Comparison of ENCODE assay signal across 27 mouse cellular contexts in the genomic region with DNA sequence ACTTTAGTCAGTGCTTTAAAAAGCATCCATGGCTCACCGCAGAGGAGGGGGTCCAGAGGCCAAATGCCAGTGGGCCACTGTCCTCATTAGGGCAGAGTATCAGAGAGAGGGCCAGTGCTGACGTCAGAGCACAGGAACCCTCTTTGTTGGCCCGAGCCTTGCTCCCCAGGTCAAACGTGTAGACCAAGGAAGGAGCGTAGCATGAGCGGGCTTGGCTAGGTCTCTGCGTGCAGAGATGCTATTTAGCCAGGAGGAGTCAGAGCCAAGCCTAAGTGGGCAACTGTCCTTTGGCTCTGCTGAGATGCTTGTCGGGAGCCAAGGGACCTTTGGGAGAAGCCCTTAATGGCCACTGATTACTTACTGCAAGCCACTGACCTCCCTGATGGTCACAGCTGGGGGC. TPM values are rescaled to one million over a fixed set of nuclear protein-coding genes. Genes with fewer than 3 reads are reported as not detected.
A peak's percentile ranks its signal among the peaks of the same experiment; 100 is the strongest.
DNase-seq lines count a peak whose midpoint lies in the region; ATAC-seq lines count a peak whose summit lies in the region.
"Had no signal": no experiment of that assay in that cellular context is flagged by ENCODE, and none has a peak within 500 bp of the region (broad histone marks: within the 10 kb centered on the region; RNA-seq: fewer than 3 reads in every experiment).

No protein-coding gene starts in this region.

- intact Hi-C loops in heart, postnatal 10 days (cut with DNase I) = no loop called here

- no peak overlapping the region for H3K4me3 ChIP-seq in heart, embryonic 10.5 days
- H3K4me3 ChIP-seq in limb, embryonic 13.5 days = no peak overlapping the region
- no peak overlapping the region for H3K4me3 ChIP-seq in limb, embryonic 10.5 days
- H3K4me3 ChIP-seq: embryonic facial prominence, embryonic 15.5 days; erythroblast, embryonic 14.5 days; forebrain, embryonic 10.5 days; heart, embryonic 13.5 days; hindbrain, embryonic 12.5 days had no signal

- WGBS in heart, embryonic 10.5 days = 69% methylated on average over 8 of the region's 8 CpGs
- WGBS in limb, embryonic 13.5 days = 65% methylated on average over 8 of the region's 8 CpGs
- 68% methylated on average over 8 of the region's 8 CpGs for WGBS in limb, embryonic 10.5 days

- peaks cover 39% of the 10 kb centered on the region for H3K4me1 ChIP-seq in heart, embryonic 10.5 days
- H3K4me1 ChIP-seq in limb, embryonic 13.5 days = peaks cover 12% of the 10 kb centered on the region; the same call in 1 of the 2 replicates
- H3K4me1 ChIP-seq in limb, embryonic 10.5 days = peaks cover 20% of the 10 kb centered on the region

- no peak overlapping the region for H3K9ac ChIP-seq in limb, embryonic 13.5 days
- H3K9ac ChIP-seq: embryonic facial prominence, embryonic 15.5 days; heart, embryonic 13.5 days; hindbrain, embryonic 12.5 days had no signal

- no peaks in the 10 kb centered on the region for H3K9me3 ChIP-seq in heart, embryonic 10.5 days
- H3K9me3 ChIP-seq in limb, embryonic 13.5 days = no peaks in the 10 kb centered on the region
- H3K9me3 ChIP-seq in limb, embryonic 10.5 days (replicated peaks) = no peaks in the 10 kb centered on the region
- H3K9me3 ChIP-seq: embryonic facial prominence, embryonic 15.5 days; forebrain, embryonic 10.5 days; heart, embryonic 13.5 days; hindbrain, embryonic 12.5 days had no signal

- no peaks in the 10 kb centered on the region for H3K36me3 ChIP-seq in heart, embryonic 10.5 days
- H3K36me3 ChIP-seq in limb, embryonic 13.5 days = no peaks in the 10 kb centered on the region
- H3K36me3 ChIP-seq in limb, embryonic 10.5 days = no peaks in the 10 kb centered on the region
- H3K36me3 ChIP-seq: embryonic facial prominence, embryonic 15.5 days; forebrain, embryonic 10.5 days; heart, embryonic 13.5 days; hindbrain, embryonic 12.5 days had no signal

- H3K4me2 ChIP-seq in limb, embryonic 13.5 days (replicated peaks) = 0 out of 2 replicates have a peak overlapping the region, but pooled peaks have one; percentile 1
- H3K4me2 ChIP-seq: embryonic facial prominence, embryonic 15.5 days; heart, embryonic 13.5 days; hindbrain, embryonic 12.5 days had no signal

- DNase-seq in cerebellum, postnatal 25 days = peak; percentile 19 to 21
- no peak for DNase-seq in cerebellum, adult 9-10 months
- no peak for DNase-seq in heart, embryonic 10.5 days (ENCODE audit: low spot score)
- no peak for DNase-seq in heart, postnatal 10 days
- DNase-seq in limb, embryonic 10.5 days (ENCODE audit: low spot score) = no peak
- no peak for DNase-seq in spleen, postnatal 14 days (ENCODE audit: low spot score in 2 of 2)
- DNase-seq: adrenal gland, postnatal 14 days; cerebellum, adult 2 months; embryo, embryonic 11 days; heart, postnatal 4 days had no signal

- ATAC-seq in limb, embryonic 13.5 days (ENCODE audit: low FRiP score, low read depth) = no peak
- ATAC-seq: activated CD4-positive, CD25-positive, alpha-beta regulatory T cell, adult 4 months; forebrain, embryonic 14.5 days; hindbrain, embryonic 16.5 days; inflammation-experienced regulatory T-cells, adult 6 months; intestine, postnatal 0 days; Patski had no signal

- peaks cover 26% of the 10 kb centered on the region for H3K27me3 ChIP-seq in heart, embryonic 10.5 days (ENCODE audit: insufficient read depth, poor library complexity, severe bottlenecking)
- peaks cover 10% of the 10 kb centered on the region; the same call in 1 of the 2 replicates for H3K27me3 ChIP-seq in limb, embryonic 13.5 days
- H3K27me3 ChIP-seq in limb, embryonic 10.5 days (ENCODE audit: low read depth, poor library complexity, severe bottlenecking) = peaks cover 15% of the 10 kb centered on the region; the same call in 1 of the 2 replicates
- H3K27me3 ChIP-seq: embryonic facial prominence, embryonic 15.5 days; Patski had no signal

- 0 out of 2 replicates have a peak overlapping the region, but pooled peaks have one; percentile 29 for H3K27ac ChIP-seq in heart, embryonic 10.5 days
- H3K27ac ChIP-seq in limb, embryonic 13.5 days = no peak overlapping the region
- no peak overlapping the region for H3K27ac ChIP-seq in limb, embryonic 10.5 days
- H3K27ac ChIP-seq: embryonic facial prominence, embryonic 15.5 days; heart, embryonic 13.5 days; hindbrain, embryonic 12.5 days had no signal

RNA-seq across cellular contexts. Expression of a gene that starts 1.5 kb away (rescaled TPM):
- polyA plus RNA-seq in heart, embryonic 10.5 days (2016; fragmentation: Nextera tagmentation; extraction: Ambion mirVana) = 0.05 TPM in 1 of 2 replicates, not detected in the other
- total RNA-seq in heart, postnatal 10 days (2021) = under 1 TPM; 0.77 to 0.84 TPM
- polyA plus RNA-seq in limb, embryonic 13.5 days (2015; fragmentation: Nextera tagmentation; extraction: Ambion mirVana) = 4.8 and 5.4 TPM in 2 replicates
- 0.11 and 0.15 TPM in 2 replicates for polyA plus RNA-seq in limb, embryonic 10.5 days (2016; fragmentation: Nextera tagmentation; extraction: Ambion mirVana)
- total RNA-seq: common myeloid progenitor, adult 5-6 weeks; granulocyte monocyte progenitor cell, adult 5-6 weeks had no signal
- polyA plus RNA-seq: activated CD4-positive, CD25-positive, alpha-beta regulatory T cell, adult 4 months; erythroblast, embryonic 14.5 days; inflammation-experienced regulatory T-cells, adult 6 months had no signal

RNA-seq across cellular contexts. Expression of a gene that starts 33.1 kb away (rescaled TPM):
- 0.13 TPM in 1 of 2 replicates, not detected in the other for polyA plus RNA-seq in heart, embryonic 10.5 days (2016; fragmentation: Nextera tagmentation; extraction: Ambion mirVana)
- under 1 TPM; 0.22 to 0.64 TPM for total RNA-seq in heart, postnatal 10 days (2021)
- 0.08 TPM in 1 of 2 replicates, not detected in the other for polyA plus RNA-seq in limb, embryonic 13.5 days (2015; fragmentation: Nextera tagmentation; extraction: Ambion mirVana)
- not detected in 2 replicates for polyA plus RNA-seq in limb, embryonic 10.5 days (2016; fragmentation: Nextera tagmentation; extraction: Ambion mirVana)
- total RNA-seq: CH12.LX; common myeloid progenitor, adult 5-6 weeks; granulocyte monocyte progenitor cell, adult 5-6 weeks had no signal
- polyA plus RNA-seq: activated CD4-positive, CD25-positive, alpha-beta regulatory T cell, adult 4 months; cerebellum, adult 2 months; embryonic facial prominence, embryonic 11.5 days; forebrain, embryonic 10.5 days; forebrain, embryonic 14.5 days; heart, embryonic 13.5 days; heart, postnatal 0 days; hindbrain, embryonic 12.5 days; hindbrain, embryonic 16.5 days; inflammation-experienced regulatory T-cells, adult 6 months; Patski had no signal

Comparison
In these comparisons a context has a peak if more than half of its experiments do, and no peak if none do; other contexts are left out.
1. DNase-seq: peak in cerebellum, postnatal 25 days (2 of 2); none in cerebellum, adult 9-10 months (single experiment), heart, embryonic 10.5 days (single experiment), heart, postnatal 10 days (0 of 2), limb, embryonic 10.5 days (single experiment) and spleen, postnatal 14 days (0 of 2).